Mouse (Mus musculus): ENCODE measurements around the gene Rprd2.

GRCm38 (mm10) chr3:95763811-95764210, 54.9 kb downstream of the Rprd2 start:
- TF ChIP-seq EP300 (IDR thresholded peaks at IDR 0.05; ENCODE audit: low read length) (no peak), IRF4 (IDR thresholded peaks at IDR 0.05; ENCODE audit: low read depth, low read length) (no peak), POLR2A (IDR thresholded peaks at IDR 0.05; ENCODE audit: low read depth, low read length) (no peak), CTCF (conservative IDR thresholded peaks at IDR 0.05 in 1 of 2, IDR thresholded peaks at IDR 0.05 in 1 of 2; ENCODE audit: low read depth in 2 of 2, low read length in 2 of 2) (no peak), MAFK (IDR thresholded peaks at IDR 0.05; ENCODE audit: insufficient replicate concordance, low read length) (no peak), USF1 (IDR thresholded peaks at IDR 0.05; ENCODE audit: low read depth, low read length) (no peak), SIN3A (IDR thresholded peaks at IDR 0.05; ENCODE audit: low read length) (no peak), ZNF384 (IDR thresholded peaks at IDR 0.05; ENCODE audit: low read depth, low read length) (no peak), E2F4 (IDR thresholded peaks at IDR 0.05; ENCODE audit: insufficient replicate concordance, low read depth, low read length) (no peak), MAX (IDR thresholded peaks at IDR 0.05; ENCODE audit: low read length) (no peak), UBTF (IDR thresholded peaks at IDR 0.05; ENCODE audit: low read depth, low read length) (no peak), CHD1 (IDR thresholded peaks at IDR 0.05; ENCODE audit: low read depth, low read length) (no peak), RAD21 (IDR thresholded peaks at IDR 0.05; ENCODE audit: low read depth, low read length) (no peak)

Data from CH12.LX (cell line).